Mouse (Mus musculus) myocyte (in vitro differentiated cells): ENCODE results near the gene Gpnmb.

Experiments
- MAX ChIP-seq: IDR thresholded peaks from one replicate; pipeline ENCODE4 v1.6.1; 2011; ENCODE audit warnings: low read depth, mild to moderate bottlenecking, control low read depth
- MYOG ChIP-seq, 3 experiments: IDR thresholded peaks; one replicate each; pipeline ENCODE4 v1.6.1; 2011; ENCODE audit warnings: control low read depth in 2 of 3, low read depth in 2 of 3, mild to moderate bottlenecking in 2 of 3; ENCODE audit not compliant: insufficient read length in 2 of 3, control insufficient read depth in 1 of 3, insufficient read depth in 1 of 3
- POLR2A ChIP-seq: IDR thresholded peaks from one replicate; pipeline ENCODE4 v1.6.1; 2011; ENCODE audit warnings: low read depth, mild to moderate bottlenecking, control low read depth, moderate library complexity; ENCODE audit not compliant: insufficient read length

DNA sequence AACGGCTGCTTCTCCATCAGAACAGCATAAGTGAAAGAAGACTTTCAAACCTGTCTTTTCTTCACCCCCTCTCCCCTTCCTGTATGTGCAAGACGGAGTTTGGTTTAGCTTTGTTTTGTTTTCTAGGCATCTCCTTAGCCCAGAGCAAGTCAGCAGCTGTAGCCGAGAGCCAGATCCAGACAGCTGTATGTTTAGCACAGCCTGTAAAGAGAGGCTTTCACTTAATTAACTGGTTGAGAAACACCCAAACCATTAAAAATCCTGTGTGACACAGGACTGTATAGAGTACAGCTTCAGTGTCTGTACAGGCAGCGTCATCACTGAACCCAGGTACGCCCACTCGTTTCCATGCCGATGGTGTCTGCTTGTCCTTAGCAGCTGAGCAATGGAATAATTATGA, 11.1 kb upstream of the Gpnmb start:
- TF ChIP-seq POLR2A, result no peak
- TF ChIP-seq MYOG (IDR thresholded peaks at IDR 0.05; ENCODE audit: control insufficient read depth in 1 of 3, insufficient read depth in 1 of 3, insufficient read length in 2 of 3, low read depth in 2 of 3), result no peak
- TF ChIP-seq MAX, result no peak
